Comparison of ENCODE assay signal across 20 mouse cellular contexts in genomic region chrX:11412316-11412826, GRCm38 (mm10).
DNase-seq lines count a peak whose midpoint lies in the region; ATAC-seq and TF ChIP-seq lines count a peak whose summit lies in the region.
"Had no signal": no experiment of that assay in that cellular context is flagged by ENCODE, and none has a peak within 500 bp of the region (broad histone marks: within the 10 kb centered on the region; RNA-seq: fewer than 3 reads in every experiment).

No protein-coding gene starts in this region.

- 0 out of 2 replicates have a peak, but pooled peaks cover 7% of the 10 kb centered on the region for H3K27me3 ChIP-seq in intestine, embryonic 14.5 days (replicated peaks; ENCODE audit: control insufficient read depth, insufficient read depth, low read length)
- no peaks in the 10 kb centered on the region; the same call in 1 of the 2 replicates for H3K27me3 ChIP-seq in intestine, embryonic 16.5 days (replicated peaks; ENCODE audit: control insufficient read depth, insufficient read depth, low read length)
- H3K27me3 ChIP-seq in lung, embryonic 14.5 days (ENCODE audit: insufficient read depth, low read length): no peaks in the 10 kb centered on the region

- no peaks in the 10 kb centered on the region for H3K36me3 ChIP-seq in intestine, embryonic 14.5 days (ENCODE audit: control insufficient read depth, insufficient read depth, low read length)
- no peaks in the 10 kb centered on the region for H3K36me3 ChIP-seq in intestine, embryonic 16.5 days (ENCODE audit: control insufficient read depth, insufficient read depth, low read length)
- H3K36me3 ChIP-seq in lung, embryonic 14.5 days (ENCODE audit: insufficient read depth): no peaks in the 10 kb centered on the region
- H3K36me3 ChIP-seq: embryonic facial prominence, embryonic 12.5 days; forebrain, embryonic 12.5 days; heart, embryonic 10.5 days had no signal

- no peak overlapping the region for H3K4me2 ChIP-seq in intestine, embryonic 14.5 days (ENCODE audit: low read length)
- H3K4me2 ChIP-seq in intestine, embryonic 16.5 days (ENCODE audit: low read depth, low read length): no peak overlapping the region
- H3K4me2 ChIP-seq in lung, embryonic 14.5 days: no peak overlapping the region
- H3K4me2 ChIP-seq: embryonic facial prominence, embryonic 12.5 days; forebrain, embryonic 12.5 days had no signal

- H3K9ac ChIP-seq in intestine, embryonic 14.5 days (ENCODE audit: low read length): no peak overlapping the region
- no peak overlapping the region for H3K9ac ChIP-seq in intestine, embryonic 16.5 days (ENCODE audit: low read depth, low read length)
- no peak overlapping the region for H3K9ac ChIP-seq in lung, embryonic 14.5 days
- H3K9ac ChIP-seq: embryonic facial prominence, embryonic 12.5 days; forebrain, embryonic 12.5 days had no signal

- no peaks in the 10 kb centered on the region for H3K9me3 ChIP-seq in intestine, embryonic 14.5 days (ENCODE audit: control insufficient read depth, low read length)
- H3K9me3 ChIP-seq in intestine, embryonic 16.5 days (ENCODE audit: control insufficient read depth, low read length): no peaks in the 10 kb centered on the region
- no peaks in the 10 kb centered on the region for H3K9me3 ChIP-seq in lung, embryonic 14.5 days (ENCODE audit: low read depth, low read length)
- H3K9me3 ChIP-seq: embryonic facial prominence, embryonic 12.5 days; forebrain, embryonic 12.5 days; heart, embryonic 10.5 days had no signal

- 0 out of 2 replicates have a peak overlapping the region, but pooled peaks have one; percentile 27 for H3K27ac ChIP-seq in intestine, embryonic 14.5 days (ENCODE audit: low read depth)
- no peak overlapping the region for H3K27ac ChIP-seq in intestine, embryonic 16.5 days (ENCODE audit: low read length)
- peak overlapping the region; percentile 13; the same call in 1 of the 2 replicates for H3K27ac ChIP-seq in lung, embryonic 14.5 days (ENCODE audit: low read depth)
- H3K27ac ChIP-seq: embryonic facial prominence, embryonic 12.5 days; forebrain, embryonic 12.5 days; heart, embryonic 10.5 days had no signal

- no peak for ATAC-seq in intestine, embryonic 14.5 days (replicated peaks; ENCODE audit: low FRiP score, low TSS enrichment, low read depth)
- ATAC-seq in intestine, embryonic 16.5 days: no peak
- ATAC-seq in lung, embryonic 14.5 days (ENCODE audit: insufficient read depth): peak; percentile 81
- ATAC-seq: forebrain, embryonic 16.5 days had no signal

- 31% methylated on average over 5 of the region's 5 CpGs for WGBS in intestine, embryonic 14.5 days
- WGBS in intestine, embryonic 16.5 days: 58% methylated on average over 5 of the region's 5 CpGs
- WGBS in lung, embryonic 14.5 days: 33% methylated on average over 5 of the region's 5 CpGs

- no peak overlapping the region for H3K4me3 ChIP-seq in intestine, embryonic 14.5 days (ENCODE audit: low read depth, low read length)
- H3K4me3 ChIP-seq in intestine, embryonic 16.5 days (ENCODE audit: low read length): no peak overlapping the region
- H3K4me3 ChIP-seq in lung, embryonic 14.5 days (ENCODE audit: low read depth, low read length): no peak overlapping the region
- H3K4me3 ChIP-seq: embryonic facial prominence, embryonic 12.5 days; forebrain, embryonic 12.5 days; heart, embryonic 10.5 days had no signal

- TF ChIP-seq CTCF in lung, embryonic 14.5 days (IDR thresholded peaks at IDR 0.05; ENCODE audit: low read depth): no peak

- H3K4me1 ChIP-seq in intestine, embryonic 14.5 days (replicated peaks; ENCODE audit: control insufficient read depth, insufficient read depth, low read length): 0 out of 2 replicates have a peak, but pooled peaks cover 7% of the 10 kb centered on the region
- no peaks in the 10 kb centered on the region for H3K4me1 ChIP-seq in intestine, embryonic 16.5 days (ENCODE audit: control insufficient read depth, insufficient read depth, low read length)
- peaks cover 7% of the 10 kb centered on the region for H3K4me1 ChIP-seq in lung, embryonic 14.5 days (ENCODE audit: insufficient read depth)

- DNase-seq in intestine, embryonic 14.5 days (ENCODE audit: low spot score): no peak
- peak; percentile 87 for DNase-seq in lung, embryonic 14.5 days
- DNase-seq in lung, postnatal 36 days: no peak
- DNase-seq in lung, postnatal 10 days: peak; percentile 25
- DNase-seq in lung, postnatal 25 days (ENCODE audit: low spot score): no peak
- no peak for DNase-seq in natural killer cell, adult 2 months (ENCODE audit: low spot score in 2 of 2)
- DNase-seq: adrenal gland, postnatal 10 days; cerebellum, adult 11 months; cerebellum, adult 8-10 months; cerebellum, postnatal 14 days; embryo, embryonic 11 days; gastrocnemius, postnatal 10 days; heart, adult 18-20 months; heart, postnatal 10 days; heart, postnatal 4 days had no signal

Comparison
In these comparisons a context has a peak if more than half of its experiments do, and no peak if none do; other contexts are left out.
1. DNase-seq: peak in lung, embryonic 14.5 days (single experiment) and lung, postnatal 10 days (single experiment); none in intestine, embryonic 14.5 days (single experiment), lung, postnatal 36 days (single experiment), lung, postnatal 25 days (single experiment) and natural killer cell, adult 2 months (0 of 2).